Mouse (Mus musculus) midbrain, embryonic 10.5 days (tissue): ENCODE results near the gene Vrk3. TPM values are rescaled to one million over a fixed set of nuclear protein-coding genes. Genes with fewer than 3 reads are reported as not detected.
A peak's percentile ranks its signal among the peaks of the same experiment; 100 is the strongest.

Source experiments
- DNase-seq: peaks from one replicate; pipeline ENCODE4 v3.0.0-alpha.2; 2017; ENCODE audit warnings: low spot score
- H3K27ac ChIP-seq: fragments of 300-500 bp; sonication (generic); replicated peaks from 2 replicates; pipeline ENCODE4 v1.5.1; 2016; ENCODE audit warnings: mild to moderate bottlenecking
- H3K27me3 ChIP-seq: fragments of 300-500 bp; sonication (generic); 2 replicates; pipeline ENCODE4 v1.6.1; 2016; ENCODE audit warnings: low read depth, mild to moderate bottlenecking; ENCODE audit not compliant: poor library complexity, severe bottlenecking
- H3K36me3 ChIP-seq: fragments of 300-500 bp; sonication (generic); 2 replicates; pipeline ENCODE4 v1.6.1; 2016; ENCODE audit warnings: mild to moderate bottlenecking, moderate library complexity
- H3K4me1 ChIP-seq: fragments of 300-500 bp; sonication (generic); 2 replicates; pipeline ENCODE4 v1.6.1; 2016
- H3K4me3 ChIP-seq: fragments of 300-500 bp; sonication (generic); 2 replicates; pipeline ENCODE4 v1.5.1; 2016; ENCODE audit warnings: mild to moderate bottlenecking, moderate library complexity
- H3K9me3 ChIP-seq: fragments of 300-500 bp; sonication (generic); replicated peaks from 2 replicates; pipeline ENCODE4 v1.6.1; 2016; ENCODE audit warnings: mild to moderate bottlenecking
- WGBS: fragments of 180-500 bp; shearing (Covaris S2); methylation state at CpG from one replicate; pipeline ENCODE4 v1.1.7; 2016; 5-methylcytosine and 5-hydroxymethylcytosine counted together
- polyA plus RNA-seq: library from polyadenylated mRNA; unstranded; fragments of >200 nt; fragmentation: Nextera tagmentation; extraction: Ambion mirVana; gene quantifications from 2 replicates; pipeline ENCODE4 v1.2.1, GENCODE M21; 2016

The Vrk3 gene
- polyA plus RNA-seq, 1 experiment from 2014 or later: 44.7 TPM

DNA sequence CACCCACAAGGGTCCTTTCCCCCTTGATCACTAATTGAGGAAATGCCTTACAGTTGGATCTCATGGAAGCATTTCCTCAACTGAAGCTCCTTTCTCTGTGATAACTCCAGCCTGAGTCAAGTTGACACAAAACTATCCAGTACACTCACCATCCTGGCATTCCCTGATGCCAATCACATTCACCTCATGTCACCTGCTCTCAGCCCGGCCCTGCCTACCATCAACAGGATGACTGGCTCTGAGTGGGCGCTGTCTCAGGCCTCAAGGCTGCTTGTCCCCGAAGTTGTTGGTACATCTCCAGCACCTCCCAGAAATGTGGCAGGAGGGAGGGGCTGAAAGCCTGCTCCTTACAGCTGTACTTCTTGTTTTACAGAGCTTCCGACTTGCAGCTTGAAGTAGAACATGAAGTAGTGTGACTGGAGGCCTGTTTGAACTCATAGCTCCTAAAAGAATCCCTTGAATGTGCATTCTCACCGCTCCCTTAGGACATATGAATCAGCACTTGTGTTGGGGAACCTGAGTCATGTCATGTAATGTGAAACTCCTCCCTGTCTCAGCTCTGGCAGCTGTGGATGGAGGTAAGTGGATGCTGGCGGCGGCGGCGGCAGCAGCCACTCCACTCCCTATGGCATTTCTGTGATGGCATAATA, 28.8 kb downstream of the Vrk3 start:
- DNase-seq: no peak
- Histone ChIP-seq H3K36me3 (peaks cover 57% of the 10 kb centered on the region), H3K27me3 (no peaks in the 10 kb centered on the region), H3K9me3 (no peaks in the 10 kb centered on the region), H3K4me1 (no peaks in the 10 kb centered on the region), H3K27ac (no peak overlapping the region), H3K4me3 (no peak overlapping the region)
- 95% methylated on average over 9 of the region's 9 CpGs for WGBS

DNA sequence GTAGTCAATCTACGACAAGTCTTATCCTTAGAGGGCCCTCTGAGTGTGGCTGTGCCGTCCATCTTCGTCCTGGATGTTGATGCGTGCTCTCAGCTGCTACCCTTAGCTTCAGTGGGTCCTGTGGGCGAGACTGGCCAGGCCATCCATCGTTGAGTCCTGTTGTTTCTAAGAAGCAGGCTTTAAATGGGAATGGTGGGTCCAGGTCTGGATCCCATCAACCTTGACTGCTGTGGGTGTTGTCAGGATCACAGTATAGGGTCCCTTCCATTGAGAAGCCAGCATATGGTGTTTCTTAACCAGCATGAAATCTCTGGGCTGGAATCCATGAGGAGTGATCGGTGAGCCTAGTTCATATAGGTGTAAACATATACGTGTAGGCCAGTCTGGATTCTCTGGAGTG, 31.9 kb downstream of the Vrk3 start:
- H3K27me3 ChIP-seq: no peaks in the 10 kb centered on the region
- no peak overlapping the region for H3K27ac ChIP-seq
- no peak overlapping the region for H3K4me3 ChIP-seq
- WGBS: 88% methylated on average over 8 of the region's 8 CpGs
- peaks cover 32% of the 10 kb centered on the region for H3K36me3 ChIP-seq
- no peak for DNase-seq
- no peaks in the 10 kb centered on the region for H3K9me3 ChIP-seq
- no peaks in the 10 kb centered on the region for H3K4me1 ChIP-seq

DNA sequence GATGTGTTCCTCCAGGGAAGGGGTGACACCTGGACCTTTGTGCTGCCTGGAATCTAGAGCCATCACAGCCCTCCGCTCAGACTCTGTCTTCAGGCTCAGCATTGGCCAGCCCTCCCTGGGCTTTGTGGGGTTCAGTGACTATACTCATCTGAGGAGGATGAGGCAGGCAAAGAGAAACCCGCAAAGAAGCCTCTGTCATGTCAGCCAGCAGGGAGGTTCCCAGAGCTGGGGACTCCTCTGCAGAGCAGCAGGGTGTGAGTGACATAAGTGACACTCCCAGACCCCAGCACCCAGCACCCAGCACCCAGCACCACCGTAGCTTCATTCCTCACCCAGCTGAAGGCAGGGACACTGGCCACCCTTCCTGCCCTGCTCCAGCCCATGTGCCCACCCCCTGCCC, 41.3 kb downstream of the Vrk3 start:
- H3K27ac ChIP-seq: no peak overlapping the region
- H3K27me3 ChIP-seq: no peaks in the 10 kb centered on the region
- DNase-seq: no peak
- H3K36me3 ChIP-seq: no peaks in the 10 kb centered on the region
- 71% methylated on average over 3 of the region's 3 CpGs for WGBS
- H3K4me1 ChIP-seq: peaks cover 4% of the 10 kb centered on the region; the same call in 1 of the 2 replicates
- H3K4me3 ChIP-seq: no peak overlapping the region
- peaks cover 9% of the 10 kb centered on the region; the same call in 1 of the 2 replicates for H3K9me3 ChIP-seq

DNA sequence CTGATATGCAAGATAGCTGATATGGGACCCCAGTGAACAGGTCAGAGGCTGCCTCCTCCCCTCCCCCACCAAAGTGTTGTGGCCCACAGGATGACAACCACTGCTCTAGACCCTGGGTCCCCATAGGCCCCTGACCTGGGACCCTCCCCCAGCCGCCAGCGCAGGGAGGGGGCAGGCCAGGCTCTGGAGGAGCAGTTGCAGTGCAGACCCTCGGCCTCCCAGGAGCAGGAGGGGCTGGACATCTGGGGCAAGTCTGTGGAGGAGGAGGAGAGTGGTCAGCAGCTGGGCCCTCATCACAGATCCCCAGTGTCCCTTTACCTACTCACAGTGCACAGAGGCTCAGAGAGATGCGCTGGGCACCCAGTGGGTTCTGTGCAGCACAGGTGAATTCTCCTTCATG, 41.9 kb downstream of the Vrk3 start:
- Histone ChIP-seq H3K4me1 (peaks cover 4% of the 10 kb centered on the region; the same call in 1 of the 2 replicates), H3K9me3 (peaks cover 14% of the 10 kb centered on the region; the same call in 1 of the 2 replicates)
- WGBS: 66% methylated on average over 4 of the region's 4 CpGs

DNA sequence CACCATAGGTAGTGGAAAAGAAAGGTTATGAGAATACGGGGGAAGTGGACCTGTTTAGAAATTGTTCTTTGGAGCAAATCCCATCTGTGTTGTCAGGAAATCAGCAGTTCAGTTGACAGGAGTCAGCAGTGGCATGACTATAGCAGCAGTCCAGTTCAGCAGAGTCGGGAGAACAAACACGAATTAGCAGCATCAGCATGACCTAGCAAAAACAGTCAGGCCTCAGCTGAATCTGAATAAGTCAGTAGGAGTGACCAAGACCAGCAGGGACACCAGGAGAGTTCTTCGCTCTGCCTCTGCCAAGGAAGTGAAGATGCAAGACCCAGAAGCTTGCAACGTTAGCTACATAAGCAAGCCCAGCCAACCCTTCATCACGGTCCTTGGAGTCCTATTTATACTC, 44.6 kb downstream of the Vrk3 start:
- Histone ChIP-seq H3K36me3 (no peaks in the 10 kb centered on the region), H3K9me3 (peaks cover 18% of the 10 kb centered on the region; the same call in 1 of the 2 replicates), H3K4me3 (no peak overlapping the region), H3K27ac (no peak overlapping the region), H3K27me3 (no peaks in the 10 kb centered on the region), H3K4me1 (peaks cover 4% of the 10 kb centered on the region; the same call in 1 of the 2 replicates)
- no peak for DNase-seq
- 90% methylated on average over 6 of the region's 6 CpGs for WGBS

More for the DNA sequence above, 41.9 kb downstream of the Vrk3 start:
- no peaks in the 10 kb centered on the region for H3K27me3 ChIP-seq
- DNase-seq: no peak
- H3K4me3 ChIP-seq: no peak overlapping the region
- H3K36me3 ChIP-seq: no peaks in the 10 kb centered on the region
- no peak overlapping the region for H3K27ac ChIP-seq

DNA sequence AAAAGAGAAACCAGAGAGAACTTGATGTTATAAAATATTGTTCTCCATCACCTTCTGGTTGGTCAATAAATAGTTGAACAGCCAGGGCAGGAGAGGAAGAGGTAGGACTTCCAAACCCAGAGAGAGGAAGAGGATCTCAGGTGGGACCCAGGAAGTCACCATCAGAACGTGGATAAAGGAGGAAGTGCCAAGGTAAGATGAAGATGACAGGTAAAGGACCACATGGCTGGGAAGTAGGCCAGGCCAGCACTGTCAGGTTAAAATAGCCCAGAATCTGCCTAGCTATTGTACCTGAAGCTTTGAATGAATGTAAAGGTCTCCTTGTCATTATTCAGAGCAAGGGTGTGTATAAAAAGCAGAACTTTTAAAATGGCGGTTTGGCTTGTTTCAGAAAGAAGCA, 60.7 kb downstream of the Vrk3 start:
- Histone ChIP-seq H3K27ac (no peak overlapping the region), H3K4me3 (no peak overlapping the region), H3K36me3 (peaks cover 33% of the 10 kb centered on the region), H3K4me1 (no peaks in the 10 kb centered on the region), H3K9me3 (no peaks in the 10 kb centered on the region), H3K27me3 (no peaks in the 10 kb centered on the region)
- DNase-seq: no peak
- WGBS: 84% methylated on average over 2 of the region's 2 CpGs

DNA sequence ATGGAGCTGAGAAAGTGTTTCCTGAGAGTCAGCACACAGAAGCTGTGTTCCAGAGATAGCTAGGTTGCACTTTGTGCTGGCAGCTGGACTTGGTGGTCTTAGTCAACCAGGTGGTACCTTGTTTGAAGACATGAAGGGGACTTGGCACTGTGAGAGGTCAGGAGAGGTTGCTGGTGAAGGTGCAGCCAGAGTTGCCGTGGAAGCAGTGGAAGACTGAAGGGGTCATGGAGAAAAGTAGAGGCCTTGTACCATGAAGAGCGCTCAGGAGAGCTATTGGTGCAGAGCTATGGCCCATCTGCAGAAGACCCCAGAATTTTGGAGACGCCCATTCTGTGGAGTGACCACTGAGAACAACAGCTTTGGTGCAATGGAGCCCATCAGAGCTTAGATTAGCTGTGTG, 61.3 kb downstream of the Vrk3 start:
- 90% methylated on average over 3 of the region's 3 CpGs for WGBS
- Histone ChIP-seq H3K4me1 (peaks cover 3% of the 10 kb centered on the region; the same call in 1 of the 2 replicates), H3K9me3 (no peaks in the 10 kb centered on the region), H3K27ac (no peak overlapping the region), H3K27me3 (no peaks in the 10 kb centered on the region), H3K4me3 (no peak overlapping the region), H3K36me3 (peaks cover 38% of the 10 kb centered on the region)
- no peak for DNase-seq

DNA sequence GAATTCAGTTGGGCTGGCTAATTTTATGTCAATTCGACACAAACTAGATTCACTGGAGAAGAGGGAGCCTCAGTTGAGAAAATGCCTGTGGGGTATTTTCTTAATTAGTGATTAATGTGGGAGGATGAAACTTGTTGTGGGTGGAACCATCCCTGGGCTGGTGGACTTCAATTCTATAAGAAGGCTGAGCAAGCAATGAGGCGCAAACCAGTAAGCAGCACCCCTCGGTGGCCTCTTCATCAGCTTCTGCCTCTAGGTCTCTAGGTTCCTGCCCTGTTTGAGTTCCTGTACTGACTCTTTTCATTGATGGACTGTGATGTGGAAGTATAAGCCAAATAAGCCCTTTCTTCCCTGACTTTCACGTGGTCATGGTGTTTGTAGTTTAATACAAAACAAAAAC, 62.2 kb downstream of the Vrk3 start:
- Histone ChIP-seq H3K36me3 (peaks cover 39% of the 10 kb centered on the region), H3K27ac (no peak overlapping the region), H3K4me1 (peaks cover 12% of the 10 kb centered on the region), H3K27me3 (no peaks in the 10 kb centered on the region), H3K9me3 (no peaks in the 10 kb centered on the region), H3K4me3 (no peak overlapping the region)
- no peak for DNase-seq
- 86% methylated on average over 4 of the region's 4 CpGs for WGBS

DNA sequence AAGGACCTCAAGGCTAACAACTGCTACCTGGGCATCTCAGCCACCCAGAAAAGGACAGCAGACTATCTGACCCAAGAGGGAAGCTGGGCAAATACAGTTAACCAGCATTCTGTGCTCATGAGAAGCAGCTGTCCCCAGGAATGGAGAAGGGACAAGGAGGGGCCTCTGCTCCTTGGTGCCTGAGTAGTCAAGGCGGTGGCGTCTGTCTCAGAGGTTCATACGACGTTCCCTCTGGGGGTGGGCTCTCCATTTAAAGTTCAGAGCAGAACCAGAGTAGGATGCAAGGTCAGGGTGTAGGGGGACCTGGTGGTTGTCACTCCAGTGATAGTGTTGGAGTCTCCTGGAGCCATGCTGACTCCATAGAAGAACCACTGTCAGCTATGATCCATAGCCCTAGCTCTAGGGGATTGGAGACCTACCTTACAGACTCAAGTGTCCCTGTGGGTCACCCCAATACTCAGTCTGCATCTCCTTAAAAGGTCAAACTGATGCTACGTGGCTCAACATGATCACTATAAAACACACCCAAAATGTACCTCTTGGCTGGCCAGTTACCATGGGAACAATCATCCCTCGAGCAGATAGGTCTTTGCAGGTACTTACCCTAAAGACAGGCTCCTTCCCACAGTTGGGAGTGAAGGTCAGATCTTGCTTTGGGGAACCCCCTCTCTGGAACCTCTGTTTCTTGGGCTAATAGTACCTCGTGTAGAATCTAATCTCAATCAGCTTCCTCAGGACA, 62.8 kb downstream of the Vrk3 start:
- H3K9me3 ChIP-seq: no peaks in the 10 kb centered on the region
- DNase-seq: no peak
- H3K27ac ChIP-seq: no peak overlapping the region
- no peak overlapping the region for H3K4me3 ChIP-seq
- peaks cover 13% of the 10 kb centered on the region for H3K4me1 ChIP-seq
- 94% methylated on average over 7 of the region's 7 CpGs for WGBS
- no peaks in the 10 kb centered on the region for H3K27me3 ChIP-seq
- H3K36me3 ChIP-seq: peaks cover 39% of the 10 kb centered on the region

DNA sequence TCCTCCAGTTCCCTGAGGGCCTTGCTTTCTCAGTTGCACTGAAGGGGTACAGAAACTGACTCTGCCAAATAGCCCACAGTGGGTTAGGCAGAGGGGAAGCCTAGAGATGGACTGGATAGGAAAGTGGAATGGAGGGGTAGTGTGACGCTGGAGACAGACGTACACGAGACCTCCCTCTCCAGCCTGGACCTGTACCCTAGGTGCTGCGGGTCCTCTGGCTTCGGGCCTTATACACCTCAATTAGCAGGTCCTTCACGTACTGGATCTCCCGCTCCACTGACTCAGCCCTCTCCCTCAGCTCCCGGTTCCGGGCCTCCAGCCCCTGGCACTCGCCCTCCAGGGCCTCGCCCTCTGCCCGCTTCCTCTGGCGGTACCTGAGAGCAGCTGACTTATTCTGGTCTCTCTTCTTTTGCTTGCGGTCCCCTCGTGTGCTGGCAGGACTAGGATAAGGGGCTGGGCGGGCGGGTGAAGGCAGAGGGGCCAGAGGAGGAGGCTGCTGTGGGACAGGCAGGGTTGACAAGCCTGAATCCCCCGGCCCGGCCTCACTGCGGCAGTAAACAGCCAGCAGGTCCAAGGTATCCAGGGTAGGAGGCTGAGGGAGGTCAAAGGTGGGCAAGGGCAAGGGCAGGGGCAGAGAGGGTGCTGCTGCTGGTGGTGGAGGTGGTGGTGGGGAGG, 64.6 kb downstream of the Vrk3 start:
- H3K9me3 ChIP-seq: no peaks in the 10 kb centered on the region
- H3K4me1 ChIP-seq: peaks cover 20% of the 10 kb centered on the region
- 93% methylated on average over 20 of the region's 20 CpGs for WGBS
- peaks cover 39% of the 10 kb centered on the region for H3K36me3 ChIP-seq
- DNase-seq: no peak
- no peak overlapping the region for H3K4me3 ChIP-seq
- H3K27me3 ChIP-seq: no peaks in the 10 kb centered on the region
- no peak overlapping the region for H3K27ac ChIP-seq

DNA sequence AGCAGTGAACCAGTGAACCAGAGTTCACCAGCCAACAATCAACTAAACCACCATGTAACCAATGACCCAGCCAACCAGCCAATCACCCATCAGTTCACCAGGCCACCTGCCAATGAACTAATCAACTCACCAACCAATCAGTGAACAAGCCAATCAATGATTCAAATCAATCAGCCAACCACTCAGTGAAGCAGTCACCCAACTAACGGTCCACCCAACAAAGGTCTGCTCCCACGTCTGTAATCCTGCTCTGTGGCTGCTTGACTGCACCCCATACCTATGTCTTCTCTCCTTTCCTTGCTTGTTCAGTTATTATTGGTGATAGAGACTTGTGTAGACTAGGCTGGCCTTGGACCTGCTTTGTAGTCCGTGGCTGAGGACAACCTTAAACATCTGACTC, 65.8 kb downstream of the Vrk3 start:
- peaks cover 46% of the 10 kb centered on the region for H3K36me3 ChIP-seq
- no peak for DNase-seq
- H3K27me3 ChIP-seq: no peaks in the 10 kb centered on the region

DNA sequence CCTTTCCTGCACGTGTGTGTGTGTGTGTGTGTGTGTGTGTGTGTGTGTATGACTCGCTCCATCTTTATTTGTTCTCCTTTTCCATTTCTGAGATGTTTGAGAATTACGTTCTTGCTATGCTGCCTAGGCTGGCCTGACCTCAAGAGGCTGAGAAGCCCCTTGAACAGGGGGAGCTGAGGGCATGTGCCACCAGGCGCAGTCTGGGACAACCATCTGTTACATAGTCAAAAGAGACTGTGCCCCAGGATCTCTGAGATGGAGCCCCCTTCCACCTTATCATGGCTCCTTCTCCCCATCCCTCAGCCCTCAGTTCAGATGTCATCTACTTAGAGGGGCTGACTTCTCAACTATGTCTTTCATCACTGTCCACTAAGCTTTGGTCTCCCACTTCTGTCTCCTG, 66.2 kb downstream of the Vrk3 start:
- Histone ChIP-seq H3K27ac (peak overlapping the region; percentile 99), H3K27me3 (no peaks in the 10 kb centered on the region), H3K9me3 (no peaks in the 10 kb centered on the region), H3K4me3 (peak overlapping the region; percentile 88), H3K4me1 (peaks cover 37% of the 10 kb centered on the region), H3K36me3 (peaks cover 50% of the 10 kb centered on the region)
- DNase-seq: no peak
- WGBS: 87% methylated on average over 4 of the region's 4 CpGs

More for the DNA sequence above, 65.8 kb downstream of the Vrk3 start:
- 88% methylated on average over 3 of the region's 3 CpGs for WGBS
- Histone ChIP-seq H3K27ac (no peak overlapping the region), H3K9me3 (no peaks in the 10 kb centered on the region), H3K4me3 (no peak overlapping the region), H3K4me1 (peaks cover 32% of the 10 kb centered on the region)
